Mouse (Mus musculus) brain, embryonic 14.5 days (tissue): ENCODE measurements at regions not wholly inside any gene's neighbourhood (a gene's known extent, or its start where the extent isn't known, plus 50 kb on each side); places are given as distances from the start of the nearest gene placed in this dataset.

Experiments used
- CTCF ChIP-seq: fragments of 200-500 bp; IDR thresholded peaks from 2 replicates; pipeline ENCODE4 v1.5.1; 2012; ENCODE audit warnings: inconsistent platforms, mild to moderate bottlenecking, moderate library complexity, borderline replicate concordance; ENCODE audit not compliant: insufficient read depth, insufficient read length; ENCODE audit errors: extremely low read depth
- POLR2A ChIP-seq: fragments of 200-500 bp; IDR thresholded peaks from 2 replicates; pipeline ENCODE4 v1.6.1; 2012; ENCODE audit warnings: mild to moderate bottlenecking, inconsistent platforms, borderline replicate concordance; ENCODE audit not compliant: poor library complexity, insufficient read depth, insufficient read length, severe bottlenecking; ENCODE audit errors: extremely low read depth

- TF ChIP-seq POLR2A (no peak), CTCF (no peak)
Observed at GRCm38 (mm10) chr1:117122965-117123364, 320.2 kb downstream of the Gm19965 start.
